Comparison of ENCODE assay signal across 11 mouse cellular contexts in genomic region chr12:71749668-71750067, GRCm38 (mm10).
DNase-seq lines count a peak whose midpoint lies in the region; ATAC-seq lines count a peak whose summit lies in the region.
"Had no signal": no experiment of that assay in that cellular context is flagged by ENCODE, and none has a peak within 500 bp of the region (broad histone marks: within the 10 kb centered on the region; RNA-seq: fewer than 3 reads in every experiment).

No protein-coding gene starts in this region.

- no peak for DNase-seq in heart, postnatal 14 days
- peak; percentile 30 for DNase-seq in right cerebral cortex, adult 18-20 months
- no peak for DNase-seq in right cerebral cortex, postnatal 4 days
- DNase-seq in adrenal gland, adult 8-10 months: no peak
- DNase-seq: cerebellum, postnatal 25 days; gastrocnemius, adult 2 months; lung, postnatal 4 days had no signal

- intact Hi-C loops in heart, postnatal 14 days (cut with DNase I): no loop called here

- H3K4me1 ChIP-seq in heart, embryonic 15.5 days (replicated peaks): peaks cover 32% of the 10 kb centered on the region
- peaks cover 6% of the 10 kb centered on the region; the same call in 1 of the 2 replicates for H3K4me1 ChIP-seq in intestine, embryonic 15.5 days (replicated peaks)

- ATAC-seq in heart, embryonic 15.5 days (replicated peaks; ENCODE audit: insufficient number of reproducible peaks, insufficient read depth, low FRiP score, low read depth): no peak
- no peak for ATAC-seq in intestine, embryonic 15.5 days
- ATAC-seq in megakaryocyte progenitor cell, adult 5-6 weeks (replicated peaks; ENCODE audit: poor library complexity): no peak
- ATAC-seq: midbrain, embryonic 15.5 days had no signal

- H3K4me2 ChIP-seq in heart, embryonic 15.5 days: no peak overlapping the region
- no peak overlapping the region for H3K4me2 ChIP-seq in intestine, embryonic 15.5 days (replicated peaks)
- H3K4me2 ChIP-seq: midbrain, embryonic 15.5 days had no signal

- no peaks in the 10 kb centered on the region for H3K9me3 ChIP-seq in heart, embryonic 15.5 days (replicated peaks)
- H3K9me3 ChIP-seq in intestine, embryonic 15.5 days: no peaks in the 10 kb centered on the region
- H3K9me3 ChIP-seq: midbrain, embryonic 15.5 days had no signal

- H3K27me3 ChIP-seq in heart, embryonic 15.5 days: no peaks in the 10 kb centered on the region
- H3K27me3 ChIP-seq in intestine, embryonic 15.5 days (replicated peaks): no peaks in the 10 kb centered on the region
- H3K27me3 ChIP-seq: midbrain, embryonic 15.5 days had no signal

- H3K27ac ChIP-seq in heart, embryonic 15.5 days: peak overlapping the region; percentile 76
- H3K27ac ChIP-seq in intestine, embryonic 15.5 days: 0 out of 2 replicates have a peak overlapping the region, but pooled peaks have one; percentile 84
- H3K27ac ChIP-seq: midbrain, embryonic 15.5 days had no signal

- no peak overlapping the region for H3K9ac ChIP-seq in heart, embryonic 15.5 days
- no peak overlapping the region for H3K9ac ChIP-seq in intestine, embryonic 15.5 days
- H3K9ac ChIP-seq: midbrain, embryonic 15.5 days had no signal

- 76% methylated on average over 2 of the region's 2 CpGs for WGBS in heart, embryonic 15.5 days
- 82% methylated on average over 2 of the region's 2 CpGs for WGBS in intestine, embryonic 15.5 days

- H3K36me3 ChIP-seq in heart, embryonic 15.5 days: no peaks in the 10 kb centered on the region
- no peaks in the 10 kb centered on the region for H3K36me3 ChIP-seq in intestine, embryonic 15.5 days
- H3K36me3 ChIP-seq: midbrain, embryonic 15.5 days had no signal

- H3K4me3 ChIP-seq in heart, embryonic 15.5 days: no peak overlapping the region
- no peak overlapping the region for H3K4me3 ChIP-seq in intestine, embryonic 15.5 days (replicated peaks)
- H3K4me3 ChIP-seq: gastrocnemius, adult 2 months; midbrain, embryonic 15.5 days had no signal
